Mouse (Mus musculus): Measurements from ENCODE around the gene Smarcc2. TPM values are rescaled to one million over a fixed set of nuclear protein-coding genes. Genes with fewer than 3 reads are reported as not detected.

Smarcc2 gene
- polyA plus RNA-seq, 1 experiment = 86.7 TPM

GRCm38 (mm10) chr10:128459409-128460269 is 591 bp downstream of the Smarcc2 start:
- TF ChIP-seq FLI1 (IDR thresholded peaks at IDR 0.05; ENCODE audit: low read length) (no peak), GATA1 (IDR thresholded peaks at IDR 0.05; ENCODE audit: borderline replicate concordance, low read length) (no peak)

GRCm38 (mm10) chr10:128460270-128460630 is 1.2 kb downstream of the Smarcc2 start:
- H3K27me3 ChIP-seq (replicated peaks) = no peaks in the 10 kb centered on the region
- H3K36me3 ChIP-seq (replicated peaks; ENCODE audit: low read length) = peaks cover 46% of the 10 kb centered on the region

More at GRCm38 (mm10) chr10:128459409-128460269, 591 bp downstream of the Smarcc2 start:
- Histone ChIP-seq H3K9me3 (no peaks in the 10 kb centered on the region), H3K27me3 (replicated peaks) (no peaks in the 10 kb centered on the region), H3K4me3 (replicated peaks) (peak overlapping the region; percentile 98), H3K36me3 (replicated peaks; ENCODE audit: low read length) (peaks cover 40% of the 10 kb centered on the region), H3K4me1 (peaks cover 47% of the 10 kb centered on the region)

GRCm38 (mm10) chr10:128474366-128474765 is 15.3 kb downstream of the Smarcc2 start:
- TF ChIP-seq GATA1 (IDR thresholded peaks at IDR 0.05; ENCODE audit: borderline replicate concordance, low read length) (no peak), FLI1 (IDR thresholded peaks at IDR 0.05; ENCODE audit: low read length) (no peak)
- no peaks in the 10 kb centered on the region; the same call in 1 of the 2 replicates for H3K4me1 ChIP-seq
- peaks cover 96% of the 10 kb centered on the region for H3K36me3 ChIP-seq (replicated peaks; ENCODE audit: low read length)
- H3K27me3 ChIP-seq (replicated peaks) = no peaks in the 10 kb centered on the region
- no peak overlapping the region for H3K4me3 ChIP-seq (replicated peaks)
- H3K9me3 ChIP-seq = no peaks in the 10 kb centered on the region

More at GRCm38 (mm10) chr10:128460270-128460630, 1.2 kb downstream of the Smarcc2 start:
- H3K4me3 ChIP-seq (replicated peaks) = peak overlapping the region; percentile 98
- TF ChIP-seq FLI1 (IDR thresholded peaks at IDR 0.05; ENCODE audit: low read length) = no peak
- TF ChIP-seq GATA1 (IDR thresholded peaks at IDR 0.05; ENCODE audit: borderline replicate concordance, low read length) = no peak
- peaks cover 41% of the 10 kb centered on the region for H3K4me1 ChIP-seq
- no peaks in the 10 kb centered on the region for H3K9me3 ChIP-seq

GRCm38 (mm10) chr10:128486370-128486769 is 27.3 kb downstream of the Smarcc2 start:
- Histone ChIP-seq H3K4me3 (replicated peaks) (no peak overlapping the region), H3K27me3 (replicated peaks) (no peaks in the 10 kb centered on the region), H3K9me3 (no peaks in the 10 kb centered on the region), H3K36me3 (replicated peaks; ENCODE audit: low read length) (peaks cover 94% of the 10 kb centered on the region), H3K4me1 (peaks cover 33% of the 10 kb centered on the region)
- TF ChIP-seq FLI1 (IDR thresholded peaks at IDR 0.05; ENCODE audit: low read length) = no peak
- TF ChIP-seq GATA1 (IDR thresholded peaks at IDR 0.05; ENCODE audit: borderline replicate concordance, low read length) = no peak

- TF ChIP-seq GATA1 (IDR thresholded peaks at IDR 0.05; ENCODE audit: borderline replicate concordance, low read length) (no peak), FLI1 (IDR thresholded peaks at IDR 0.05; ENCODE audit: low read length) (no peak)
- peaks cover 88% of the 10 kb centered on the region for H3K36me3 ChIP-seq (replicated peaks; ENCODE audit: low read length)
- H3K4me3 ChIP-seq (replicated peaks) = no peak overlapping the region
- H3K27me3 ChIP-seq (replicated peaks) = no peaks in the 10 kb centered on the region
- no peaks in the 10 kb centered on the region for H3K9me3 ChIP-seq
- peaks cover 45% of the 10 kb centered on the region for H3K4me1 ChIP-seq
Measured at GRCm38 (mm10) chr10:128487861-128488712, 29.0 kb downstream of the Smarcc2 start.

GRCm38 (mm10) chr10:128488776-128489175 is 29.7 kb downstream of the Smarcc2 start:
- H3K27me3 ChIP-seq (replicated peaks) = no peaks in the 10 kb centered on the region
- H3K4me3 ChIP-seq (replicated peaks) = no peak overlapping the region
- H3K9me3 ChIP-seq = no peaks in the 10 kb centered on the region
- no peak for TF ChIP-seq FLI1 (IDR thresholded peaks at IDR 0.05; ENCODE audit: low read length)
- TF ChIP-seq GATA1 (IDR thresholded peaks at IDR 0.05; ENCODE audit: borderline replicate concordance, low read length) = no peak
- peaks cover 45% of the 10 kb centered on the region for H3K4me1 ChIP-seq
- H3K36me3 ChIP-seq (replicated peaks; ENCODE audit: low read length) = peaks cover 81% of the 10 kb centered on the region

- no peak for TF ChIP-seq FLI1 (IDR thresholded peaks at IDR 0.05; ENCODE audit: low read length)
- TF ChIP-seq GATA1 (IDR thresholded peaks at IDR 0.05; ENCODE audit: borderline replicate concordance, low read length) = no peak
- Histone ChIP-seq H3K36me3 (replicated peaks; ENCODE audit: low read length) (peaks cover 75% of the 10 kb centered on the region), H3K4me1 (peaks cover 45% of the 10 kb centered on the region), H3K9me3 (no peaks in the 10 kb centered on the region), H3K4me3 (replicated peaks) (no peak overlapping the region), H3K27me3 (replicated peaks) (no peaks in the 10 kb centered on the region)
Measured at GRCm38 (mm10) chr10:128489380-128489779, 30.3 kb downstream of the Smarcc2 start.

- Histone ChIP-seq H3K4me3 (replicated peaks) (no peak overlapping the region), H3K36me3 (replicated peaks; ENCODE audit: low read length) (peaks cover 73% of the 10 kb centered on the region), H3K27me3 (replicated peaks) (no peaks in the 10 kb centered on the region), H3K9me3 (no peaks in the 10 kb centered on the region), H3K4me1 (peaks cover 49% of the 10 kb centered on the region)
- TF ChIP-seq GATA1 (IDR thresholded peaks at IDR 0.05; ENCODE audit: borderline replicate concordance, low read length) (no peak), FLI1 (IDR thresholded peaks at IDR 0.05; ENCODE audit: low read length) (no peak)
Measured at GRCm38 (mm10) chr10:128489785-128490184, 30.7 kb downstream of the Smarcc2 start.

GRCm38 (mm10) chr10:128490232-128490631 is 31.2 kb downstream of the Smarcc2 start:
- no peaks in the 10 kb centered on the region for H3K9me3 ChIP-seq
- peaks cover 70% of the 10 kb centered on the region for H3K36me3 ChIP-seq (replicated peaks; ENCODE audit: low read length)
- H3K4me1 ChIP-seq = peaks cover 53% of the 10 kb centered on the region
- TF ChIP-seq GATA1 (IDR thresholded peaks at IDR 0.05; ENCODE audit: borderline replicate concordance, low read length) (no peak), FLI1 (IDR thresholded peaks at IDR 0.05; ENCODE audit: low read length) (no peak)
- no peak overlapping the region for H3K4me3 ChIP-seq (replicated peaks)
- H3K27me3 ChIP-seq (replicated peaks) = no peaks in the 10 kb centered on the region
